Comparison of ENCODE assay signal across 9 mouse cellular contexts in genomic region chr1:14505741-14506140, GRCm38 (mm10).
DNase-seq lines count a peak whose midpoint lies in the region; ATAC-seq and TF ChIP-seq lines count a peak whose summit lies in the region.
"Had no signal": no experiment of that assay in that cellular context is flagged by ENCODE, and none has a peak within 500 bp of the region (broad histone marks: within the 10 kb centered on the region; RNA-seq: fewer than 3 reads in every experiment).

No protein-coding gene starts in this region.

- H3K4me2 ChIP-seq in lung, postnatal 0 days (replicated peaks; ENCODE audit: low read depth, low read length) = peak overlapping the region; percentile 64; the same call in 1 of the 2 replicates
- peak overlapping the region; percentile 69 for H3K4me2 ChIP-seq in hindbrain, embryonic 13.5 days
- peak overlapping the region; percentile 84 for H3K4me2 ChIP-seq in neural tube, embryonic 12.5 days (replicated peaks)

- H3K9me3 ChIP-seq in lung, postnatal 0 days (ENCODE audit: low read length) = no peaks in the 10 kb centered on the region
- no peaks in the 10 kb centered on the region for H3K9me3 ChIP-seq in hindbrain, embryonic 13.5 days
- H3K9me3 ChIP-seq in neural tube, embryonic 12.5 days = no peaks in the 10 kb centered on the region

- TF ChIP-seq EP300 in lung, postnatal 0 days (IDR thresholded peaks at IDR 0.05) = no peak

- no peaks in the 10 kb centered on the region; the same call in 1 of the 2 replicates for H3K4me1 ChIP-seq in lung, postnatal 0 days (ENCODE audit: insufficient read depth, low read depth, low read length)
- peaks cover 21% of the 10 kb centered on the region for H3K4me1 ChIP-seq in hindbrain, embryonic 13.5 days (replicated peaks)
- peaks cover 21% of the 10 kb centered on the region for H3K4me1 ChIP-seq in neural tube, embryonic 12.5 days

- no peak for TF ChIP-seq CTCF in lung, postnatal 0 days (IDR thresholded peaks at IDR 0.05)

- peak; percentile 21 for DNase-seq in embryo, embryonic 11 days
- DNase-seq in embryo, embryonic 9.5 days (ENCODE audit: extremely low spot score) = no peak
- no peak for DNase-seq in lung, postnatal 0 days (ENCODE audit: low spot score)
- DNase-seq in lung, postnatal 4 days = no peak
- DNase-seq in testis, postnatal 14 days (ENCODE audit: low spot score) = no peak
- DNase-seq: lung, adult 18-20 months had no signal

- no peak for ATAC-seq in lung, postnatal 0 days
- no peak for ATAC-seq in hindbrain, embryonic 13.5 days (ENCODE audit: low FRiP score)
- ATAC-seq in neural tube, embryonic 12.5 days (ENCODE audit: low FRiP score, low read depth) = no peak
- no peak for ATAC-seq in granulocyte monocyte progenitor cell, adult 5-6 weeks (replicated peaks; ENCODE audit: poor library complexity, severe bottlenecking)

- no peaks in the 10 kb centered on the region for H3K36me3 ChIP-seq in lung, postnatal 0 days (ENCODE audit: insufficient read depth, low read length)
- H3K36me3 ChIP-seq in hindbrain, embryonic 13.5 days = no peaks in the 10 kb centered on the region
- no peaks in the 10 kb centered on the region for H3K36me3 ChIP-seq in neural tube, embryonic 12.5 days

- H3K9ac ChIP-seq in lung, postnatal 0 days (replicated peaks; ENCODE audit: low read depth) = no peak overlapping the region
- no peak overlapping the region for H3K9ac ChIP-seq in hindbrain, embryonic 13.5 days
- no peak overlapping the region for H3K9ac ChIP-seq in neural tube, embryonic 12.5 days

- no peak overlapping the region for H3K27ac ChIP-seq in lung, postnatal 0 days (ENCODE audit: low read length)
- H3K27ac ChIP-seq in hindbrain, embryonic 13.5 days = no peak overlapping the region
- no peak overlapping the region for H3K27ac ChIP-seq in neural tube, embryonic 12.5 days

- H3K27me3 ChIP-seq in lung, postnatal 0 days (replicated peaks; ENCODE audit: insufficient read depth, low read length) = peaks cover 40% of the 10 kb centered on the region
- H3K27me3 ChIP-seq in hindbrain, embryonic 13.5 days = peaks cover 73% of the 10 kb centered on the region
- peaks cover 55% of the 10 kb centered on the region for H3K27me3 ChIP-seq in neural tube, embryonic 12.5 days (replicated peaks)

- H3K4me3 ChIP-seq in lung, postnatal 0 days (ENCODE audit: low read depth, low read length) = no peak overlapping the region
- H3K4me3 ChIP-seq in hindbrain, embryonic 13.5 days = peak overlapping the region; percentile 43; the same call in 1 of the 2 replicates
- no peak overlapping the region for H3K4me3 ChIP-seq in neural tube, embryonic 12.5 days

- WGBS in lung, postnatal 0 days = 9% methylated on average over 6 of the region's 6 CpGs
- WGBS in hindbrain, embryonic 13.5 days = 5% methylated on average over 6 of the region's 6 CpGs
- WGBS in neural tube, embryonic 12.5 days = 3% methylated on average over 6 of the region's 6 CpGs
